Mouse (Mus musculus) lung, postnatal 0 days (tissue): ENCODE data around the gene Fam240a. TPM values are rescaled to one million over a fixed set of nuclear protein-coding genes. Genes with fewer than 3 reads are reported as not detected.
A peak's percentile ranks its signal among the peaks of the same experiment; 100 is the strongest.

Experiments
- ATAC-seq: fragments of 200-750 bp; cut with Nextera tagmentation; 2 replicates; pipeline ENCODE4 v1.8.0; 2017; ENCODE audit warnings: moderate library complexity
- DNase-seq: peaks from one replicate; pipeline ENCODE4 v3.0.0-alpha.2; 2016; ENCODE audit warnings: low spot score
- H3K27ac ChIP-seq: fragments of 300-500 bp; sonication (generic); 2 replicates; pipeline ENCODE4 v1.5.1; 2014; ENCODE audit warnings: antibody characterized with exemption, mild to moderate bottlenecking, low read length, mixed read lengths
- H3K27me3 ChIP-seq: fragments of 300-500 bp; sonication (generic); replicated peaks from 2 replicates; pipeline ENCODE4 v1.6.1; 2014; ENCODE audit warnings: low read length, mixed read lengths; ENCODE audit not compliant: insufficient read depth
- H3K36me3 ChIP-seq: fragments of 300-500 bp; sonication (generic); 2 replicates; pipeline ENCODE4 v1.6.1; 2014; ENCODE audit warnings: low read length, mixed read lengths; ENCODE audit not compliant: insufficient read depth
- H3K4me1 ChIP-seq: fragments of 300-500 bp; sonication (generic); 2 replicates; pipeline ENCODE4 v1.6.1; 2014; ENCODE audit warnings: antibody characterized with exemption, low read depth, low read length, mixed read lengths; ENCODE audit not compliant: insufficient read depth
- H3K4me2 ChIP-seq: fragments of 300-500 bp; sonication (generic); replicated peaks from 2 replicates; pipeline ENCODE4 v1.6.1; 2014; ENCODE audit warnings: low read depth, mild to moderate bottlenecking, low read length, moderate library complexity, mixed read lengths
- H3K4me3 ChIP-seq: fragments of 300-500 bp; sonication (generic); 2 replicates; pipeline ENCODE4 v1.5.1; 2014; ENCODE audit warnings: low read depth, low read length
- H3K9ac ChIP-seq: fragments of 300-500 bp; sonication (generic); replicated peaks from 2 replicates; pipeline ENCODE4 v1.6.1; 2014; ENCODE audit warnings: low read depth, mild to moderate bottlenecking
- H3K9me3 ChIP-seq: fragments of 300-500 bp; sonication (generic); 2 replicates; pipeline ENCODE4 v1.6.1; 2016; ENCODE audit warnings: low read length, mixed read lengths
- CTCF ChIP-seq: IDR thresholded peaks from 2 replicates; pipeline ENCODE4 v1.5.1; 2016; ENCODE audit warnings: antibody characterized with exemption, mild to moderate bottlenecking
- EP300 ChIP-seq: IDR thresholded peaks from 2 replicates; pipeline ENCODE4 v1.6.1; 2016; ENCODE audit warnings: antibody characterized with exemption, mild to moderate bottlenecking, control low read depth
- WGBS: fragments of 180-500 bp; shearing (Covaris S2); extraction: QIAGEN DNeasy Blood & Tissue Kit; methylation state at CpG from one replicate; pipeline ENCODE4 v1.1.7; 2014; 5-methylcytosine and 5-hydroxymethylcytosine counted together
- polyA plus RNA-seq: library from polyadenylated mRNA; unstranded; fragments of >200 nt; fragmentation: Nextera tagmentation; extraction: Ambion mirVana; gene quantifications from 2 replicates; pipeline ENCODE4 v1.2.1, GENCODE M21; 2015

Fam240a gene
- polyA plus RNA-seq, 1 experiment from 2014 or later = not detected

GRCm38 (mm10) chr9:110947261-110947661, 30.6 kb upstream of the Fam240a start:
- WGBS = 28% methylated on average over 6 of the region's 6 CpGs
- Histone ChIP-seq H3K4me2 (no peak overlapping the region), H3K9me3 (no peaks in the 10 kb centered on the region), H3K27me3 (peaks cover 20% of the 10 kb centered on the region; the same call in 1 of the 2 replicates), H3K36me3 (no peaks in the 10 kb centered on the region), H3K9ac (no peak overlapping the region), H3K4me3 (no peak overlapping the region), H3K4me1 (no peaks in the 10 kb centered on the region), H3K27ac (no peak overlapping the region)
- TF ChIP-seq EP300 (no peak), CTCF (no peak)
- DNase-seq (no peak), ATAC-seq (no peak)

- Histone ChIP-seq H3K9ac (no peak overlapping the region), H3K27ac (no peak overlapping the region), H3K9me3 (no peaks in the 10 kb centered on the region), H3K4me1 (no peaks in the 10 kb centered on the region), H3K4me3 (no peak overlapping the region), H3K4me2 (no peak overlapping the region), H3K36me3 (no peaks in the 10 kb centered on the region), H3K27me3 (peaks cover 20% of the 10 kb centered on the region; the same call in 1 of the 2 replicates)
- TF ChIP-seq EP300 (no peak), CTCF (no peak)
- ATAC-seq (no peak), DNase-seq (no peak)
- WGBS = 31% methylated on average over 20 of the region's 20 CpGs
These were observed 29.9 kb upstream of the Fam240a start for GRCm38 (mm10) chr9:110946548-110947044.

- H3K9ac ChIP-seq = no peak within 1 kb of the TSS
- no peak within 1 kb of the TSS for H3K27ac ChIP-seq
- ATAC-seq = no peak
- WGBS = 18% methylated on average over 11 of the region's 11 CpGs
- no peaks in the 10 kb centered on the region for H3K4me1 ChIP-seq
- H3K27me3 ChIP-seq = peaks cover 20% of the 10 kb centered on the region; the same call in 1 of the 2 replicates
- H3K4me2 ChIP-seq = no peak within 1 kb of the TSS
- no peaks in the 10 kb centered on the region for H3K9me3 ChIP-seq
- no peaks in the 10 kb centered on the region for H3K36me3 ChIP-seq
- no peak within 1 kb of the TSS for H3K4me3 ChIP-seq
- no peak for DNase-seq
- TF ChIP-seq EP300 = no peak
- TF ChIP-seq CTCF = no peak
These were observed 29.3 kb upstream of the Fam240a start, which contains the start of gene Tdgf1 for GRCm38 (mm10) chr9:110945926-110946325. Gene Tdgf1, minus strand, starts transcription at chr9:110946158.

GRCm38 (mm10) chr9:110945343-110945742, 28.7 kb upstream of the Fam240a start:
- Histone ChIP-seq H3K9ac (no peak overlapping the region), H3K36me3 (no peaks in the 10 kb centered on the region), H3K4me3 (no peak overlapping the region), H3K27ac (no peak overlapping the region), H3K27me3 (peaks cover 20% of the 10 kb centered on the region; the same call in 1 of the 2 replicates), H3K9me3 (no peaks in the 10 kb centered on the region), H3K4me1 (no peaks in the 10 kb centered on the region), H3K4me2 (no peak overlapping the region)
- DNase-seq (no peak), ATAC-seq (no peak)
- WGBS = 8% methylated on average over 18 of the region's 18 CpGs
- TF ChIP-seq CTCF (no peak), EP300 (no peak)

GRCm38 (mm10) chr9:110944265-110944664, 27.6 kb upstream of the Fam240a start:
- Histone ChIP-seq H3K27me3 (peaks cover 20% of the 10 kb centered on the region; the same call in 1 of the 2 replicates), H3K9me3 (no peaks in the 10 kb centered on the region), H3K4me2 (no peak overlapping the region), H3K4me3 (no peak overlapping the region), H3K36me3 (no peaks in the 10 kb centered on the region), H3K4me1 (no peaks in the 10 kb centered on the region), H3K9ac (no peak overlapping the region), H3K27ac (no peak overlapping the region)
- TF ChIP-seq EP300 (no peak), CTCF (peak; percentile 68)
- ATAC-seq (no peak), DNase-seq (peak; percentile 39)
- WGBS = 26% methylated on average over 13 of the region's 13 CpGs

GRCm38 (mm10) chr9:110937506-110938490, 21.1 kb upstream of the Fam240a start:
- 70% methylated on average over 12 of the region's 12 CpGs for WGBS
- no peak overlapping the region for H3K9ac ChIP-seq
- no peaks in the 10 kb centered on the region for H3K36me3 ChIP-seq
- TF ChIP-seq CTCF (no peak; the same call in 1 of the 2 replicates), EP300 (no peak)
- no peak overlapping the region for H3K4me2 ChIP-seq
- DNase-seq (peak; percentile 45), ATAC-seq (peak; percentile 57)
- H3K4me1 ChIP-seq = no peaks in the 10 kb centered on the region
- H3K27me3 ChIP-seq = no peaks in the 10 kb centered on the region
- H3K27ac ChIP-seq = no peak overlapping the region
- no peaks in the 10 kb centered on the region for H3K9me3 ChIP-seq
- no peak overlapping the region for H3K4me3 ChIP-seq
